Mouse (Mus musculus): ENCODE data around the gene Mcu.
A peak's percentile ranks its signal among the peaks of the same experiment; 100 is the strongest.

Mcu gene

GRCm38 (mm10) chr10:59616522-59616921 is at the start of gene Mcu:
Gene Mcu (minus strand): TSS chr10:59616692.
- peak; percentile 98 for DNase-seq (ENCODE audit: low read depth, low spot score)

DNA sequence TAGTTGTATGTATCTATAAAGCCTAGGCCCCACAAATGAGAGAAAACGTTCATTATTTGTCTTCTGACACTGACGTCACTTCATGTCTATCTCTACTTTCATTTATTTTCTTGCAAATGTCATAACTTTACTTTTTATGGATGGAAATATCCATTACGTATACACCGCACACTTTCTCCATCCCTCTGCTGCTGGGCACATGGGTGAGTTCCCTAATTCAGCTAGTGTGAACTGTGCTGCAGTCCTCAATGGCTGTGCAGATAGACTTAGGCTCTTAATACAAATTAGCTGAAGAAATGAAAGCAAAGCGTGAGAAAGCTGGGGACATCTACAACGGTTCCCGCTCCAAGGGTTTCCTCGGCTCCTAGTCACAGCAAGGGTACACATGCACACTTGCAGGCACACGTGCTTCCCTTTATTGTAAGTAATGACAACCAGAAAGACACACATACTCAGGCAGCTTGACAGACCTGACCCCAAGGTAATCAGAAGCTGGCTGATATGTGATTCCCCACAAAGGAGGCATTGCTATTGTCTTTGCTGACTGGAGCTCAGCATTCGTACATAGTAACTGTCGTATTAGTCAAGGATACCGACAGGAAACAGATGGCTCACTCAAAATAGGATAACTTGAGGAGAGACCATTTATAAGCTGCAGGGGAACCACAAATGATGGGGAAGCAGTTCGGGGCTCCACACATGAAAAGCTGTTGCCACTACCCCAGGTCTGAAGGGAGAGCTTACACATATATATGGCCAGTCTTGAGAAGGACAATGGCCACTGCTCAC is 49.2 kb upstream of the Mcu start:
- DNase-seq (ENCODE audit: low read depth, low spot score), result peak; percentile 56

DNA sequence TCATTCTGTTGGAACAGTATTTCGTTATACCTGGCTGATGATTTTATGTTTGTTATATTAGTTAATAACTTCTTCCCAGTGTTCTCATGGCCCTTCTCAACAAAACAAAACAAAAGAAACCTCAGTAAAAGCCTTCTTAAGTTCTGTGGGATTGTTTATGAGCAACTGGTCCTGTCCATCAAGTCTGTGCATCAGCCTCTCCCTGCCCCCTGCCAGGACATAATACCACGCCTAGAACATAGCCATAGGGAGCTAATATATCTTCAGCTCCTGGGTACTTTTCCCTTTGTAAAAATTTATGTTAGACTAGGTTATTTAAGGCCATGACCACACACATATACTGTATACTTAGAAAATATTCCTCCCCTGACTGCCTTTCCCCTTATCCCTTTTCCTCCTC is 48.3 kb upstream of the Mcu start:
- no peak for DNase-seq (ENCODE audit: low read depth, low spot score)

- no peak for DNase-seq (ENCODE audit: low read depth, low spot score)
Measured at GRCm38 (mm10) chr10:59656799-59657198, 40.3 kb upstream of the Mcu start.

DNA sequence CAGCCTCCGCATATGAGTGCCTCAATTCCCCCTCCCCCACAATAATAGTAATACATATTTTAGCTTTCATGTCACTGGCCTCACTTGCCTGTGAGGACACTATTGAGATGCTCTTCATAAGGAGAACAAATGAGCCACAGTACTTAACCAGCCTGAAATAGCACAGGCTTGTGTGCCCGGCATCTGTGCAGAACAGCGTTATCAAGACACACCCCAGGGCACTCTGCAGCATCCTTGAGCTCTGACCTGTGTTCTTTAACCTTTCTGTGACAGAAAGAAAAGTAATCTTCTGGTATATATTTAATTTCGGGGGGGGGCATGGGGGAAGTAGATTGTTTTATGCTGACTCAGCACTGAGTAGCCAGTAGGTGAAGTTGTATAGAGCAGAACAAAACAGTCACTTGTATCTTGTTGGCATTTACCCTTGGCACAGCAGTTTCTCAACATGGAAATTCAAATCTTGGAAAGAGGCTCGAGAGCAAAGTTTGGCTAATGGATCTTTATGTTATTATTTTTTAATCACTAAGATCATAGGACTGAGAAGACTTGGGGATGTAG is 30.4 kb upstream of the Mcu start:
- DNase-seq (ENCODE audit: low read depth, low spot score), result no peak

GRCm38 (mm10) chr10:59645153-59645552 is 28.7 kb upstream of the Mcu start:
- no peak for DNase-seq (ENCODE audit: low read depth, low spot score)

DNA sequence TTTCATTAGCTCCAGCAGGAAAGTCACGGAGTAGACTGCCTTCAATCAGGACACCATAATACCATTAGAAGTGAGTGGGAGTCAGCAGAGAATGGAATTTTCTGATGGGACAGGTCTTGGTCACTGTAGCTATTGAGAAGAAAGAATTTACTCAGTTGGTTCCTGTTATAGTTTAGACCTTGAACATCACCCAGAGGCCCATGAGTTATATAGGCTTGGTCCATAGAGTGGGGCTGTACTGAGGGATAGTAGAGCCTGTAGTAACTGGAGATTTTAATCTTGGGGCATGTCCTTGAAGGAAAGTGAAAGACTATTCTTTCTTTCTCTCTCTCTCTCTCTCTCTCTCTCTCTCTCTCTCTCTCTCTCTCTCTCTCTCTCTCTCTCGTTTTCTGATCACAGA is 28.2 kb upstream of the Mcu start:
- no peak for DNase-seq (ENCODE audit: low read depth, low spot score)

GRCm38 (mm10) chr10:59643645-59644044 is 27.2 kb upstream of the Mcu start:
- no peak for DNase-seq (ENCODE audit: low read depth, low spot score)

DNA sequence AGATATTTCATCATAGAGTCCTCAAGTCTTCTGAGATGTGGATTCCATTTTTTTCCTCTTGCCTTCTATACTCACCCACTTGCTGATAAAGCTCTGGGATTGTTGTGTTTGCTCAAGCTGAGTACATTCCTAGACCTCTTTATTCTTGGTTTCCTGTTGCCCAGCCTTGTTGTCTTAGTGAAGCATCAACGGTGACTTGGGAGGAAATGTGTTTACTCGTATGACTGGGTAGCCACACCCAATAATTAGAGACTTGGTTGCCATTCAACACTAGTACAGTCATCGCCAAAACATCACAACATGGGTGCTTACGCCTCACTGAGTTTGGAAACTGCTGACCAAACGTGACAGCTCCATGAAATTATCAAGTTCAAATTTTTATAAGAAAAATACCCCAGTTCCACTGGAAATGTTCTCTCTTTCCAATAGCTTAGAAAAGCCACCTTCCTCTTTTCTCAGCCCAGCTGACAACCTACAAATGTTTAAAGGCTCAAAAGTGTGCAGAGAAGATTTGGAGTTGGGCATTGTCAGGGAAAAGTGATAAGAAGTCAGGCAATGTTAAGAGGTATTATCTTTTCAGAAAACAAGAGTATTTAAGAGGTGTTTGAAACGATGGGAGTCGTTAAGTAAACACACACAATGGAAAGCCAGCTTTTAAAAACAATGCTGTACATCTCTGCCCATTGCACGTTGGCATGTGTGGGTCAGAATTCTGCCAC is 26.3 kb upstream of the Mcu start:
- peak; percentile 33 for DNase-seq (ENCODE audit: low read depth, low spot score)

- no peak for DNase-seq (ENCODE audit: low read depth, low spot score)
Measured at GRCm38 (mm10) chr10:59638576-59638975, 22.1 kb upstream of the Mcu start.

- DNase-seq (ENCODE audit: low read depth, low spot score), result no peak
Measured at GRCm38 (mm10) chr10:59637596-59638124, 21.2 kb upstream of the Mcu start.

- DNase-seq (ENCODE audit: low read depth, low spot score), result no peak
Measured at GRCm38 (mm10) chr10:59636751-59637533, 20.4 kb upstream of the Mcu start.

GRCm38 (mm10) chr10:59636048-59636447 is 19.6 kb upstream of the Mcu start:
- no peak for DNase-seq (ENCODE audit: low read depth, low spot score)

GRCm38 (mm10) chr10:59629506-59629782 is 13.0 kb upstream of the Mcu start:
- no peak for DNase-seq (ENCODE audit: low read depth, low spot score)

DNA sequence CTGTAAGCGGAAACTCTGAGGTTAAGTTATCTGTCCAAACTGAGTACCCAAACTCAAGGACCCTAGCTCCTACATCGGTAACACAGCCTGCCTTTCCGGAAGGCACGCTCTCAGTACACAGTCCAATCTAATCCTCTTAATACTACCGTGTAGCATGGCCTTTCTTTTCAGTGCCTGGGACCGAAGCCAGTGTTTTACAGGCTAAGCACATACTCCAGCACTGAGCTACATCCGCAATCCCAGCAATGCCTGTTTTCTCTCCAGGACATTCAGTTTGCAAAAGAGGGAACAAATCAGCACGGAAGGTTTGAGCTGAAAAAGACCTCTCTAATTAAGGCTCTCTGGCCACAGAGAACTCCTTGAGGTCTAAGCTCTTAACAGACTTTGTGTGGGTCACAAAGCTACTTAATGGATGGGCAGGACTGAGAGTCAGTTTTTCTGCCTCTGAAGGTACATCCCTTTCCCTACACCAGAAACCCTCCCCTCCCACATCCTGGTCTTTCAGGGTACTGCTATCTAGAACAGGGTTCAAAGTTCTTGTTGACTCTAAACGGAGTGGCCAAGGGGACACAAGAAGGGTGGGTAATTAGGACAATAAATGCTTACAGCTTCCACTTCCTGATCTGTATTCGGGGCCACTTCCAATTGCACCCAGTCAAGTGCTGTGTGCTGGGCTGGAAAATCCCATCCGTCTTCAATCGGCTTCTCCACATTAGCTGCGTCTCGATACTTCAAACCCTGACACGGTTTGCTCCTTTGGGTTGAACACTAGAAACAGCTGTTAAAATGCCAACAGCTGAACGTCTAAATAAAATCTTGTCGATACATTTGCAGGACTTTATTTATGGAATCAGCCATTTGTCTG is 12.4 kb upstream of the Mcu start:
- no peak for DNase-seq (ENCODE audit: low read depth, low spot score)

DNA sequence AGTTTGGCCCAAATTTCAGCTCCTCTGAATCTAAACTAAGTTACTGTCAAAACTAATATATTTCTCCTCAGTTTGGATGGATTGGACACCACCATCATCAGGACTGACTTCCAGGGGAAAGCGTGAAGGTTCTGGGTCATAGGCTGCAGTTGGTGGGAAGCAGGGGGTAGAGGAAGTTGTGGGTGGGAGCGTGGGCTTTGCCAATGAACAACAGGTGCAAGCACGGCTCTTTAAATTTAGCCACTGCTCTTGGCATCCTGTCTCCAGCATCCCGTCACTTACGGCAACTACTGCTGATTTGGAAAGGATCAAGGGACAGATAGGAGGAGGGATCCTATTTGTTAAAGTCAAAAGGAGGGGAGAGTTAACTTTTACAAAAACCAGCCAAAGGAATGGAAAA is 7.0 kb upstream of the Mcu start:
- DNase-seq (ENCODE audit: low read depth, low spot score), result peak; percentile 73

- DNase-seq (ENCODE audit: low read depth, low spot score), result no peak
Measured at GRCm38 (mm10) chr10:59621355-59621754, 4.9 kb upstream of the Mcu start.

DNA sequence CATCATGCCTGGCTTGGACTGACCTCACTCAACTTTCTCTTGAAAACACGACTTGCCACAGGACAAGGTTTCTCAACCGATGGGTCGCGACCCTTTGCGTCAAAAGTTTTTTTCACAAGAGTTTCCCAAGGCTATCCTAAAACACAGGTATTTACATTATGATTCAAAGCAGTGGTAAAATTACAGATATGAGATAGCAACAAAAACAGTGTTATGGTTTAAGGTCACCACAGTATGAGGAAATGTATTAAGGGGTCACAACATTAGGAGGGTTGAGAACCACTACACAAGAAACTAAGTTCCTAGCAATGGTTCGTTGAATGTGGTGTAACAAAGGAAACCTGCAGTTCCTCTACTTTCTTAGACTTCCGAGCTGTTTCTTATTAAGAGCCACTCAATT is 1.3 kb upstream of the Mcu start:
- DNase-seq (ENCODE audit: low read depth, low spot score), result no peak

DNA sequence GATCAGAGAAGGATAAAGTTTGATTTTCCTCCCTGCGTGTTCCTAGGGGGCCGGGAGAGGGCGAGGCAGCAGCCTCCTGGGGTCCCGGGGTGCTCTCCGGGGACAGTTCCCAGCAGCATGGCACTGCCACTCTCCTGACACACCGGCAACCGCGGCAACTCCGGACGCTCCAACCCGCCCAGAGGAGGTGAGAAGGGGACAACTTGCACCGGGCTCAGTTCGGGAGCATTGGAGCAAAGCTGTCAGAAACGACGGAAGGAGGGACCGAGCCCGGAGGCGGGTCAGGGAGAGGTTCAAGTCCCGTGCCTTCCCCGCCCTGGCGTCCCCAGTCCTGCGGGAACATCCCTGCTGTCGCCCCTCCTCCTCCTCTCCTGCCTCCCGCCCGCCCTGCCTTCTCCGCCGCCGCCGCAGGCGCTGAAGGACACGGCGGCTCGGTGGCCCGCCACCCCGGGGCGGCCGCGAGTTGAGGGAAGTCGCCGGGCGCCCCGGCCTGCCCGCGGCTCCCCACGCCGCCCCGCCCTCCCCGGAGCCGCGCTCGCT is 441 bp downstream of the Mcu start, which contains the start of gene Gm10322:
Gm10322 (plus strand) TSS at position 83 of the 540 bp plus-strand sequence.
- peak; percentile 72 for DNase-seq (ENCODE audit: low read depth, low spot score)

- DNase-seq (ENCODE audit: low read depth, low spot score), result peak; percentile 49
Measured at GRCm38 (mm10) chr10:59615411-59615810, 1.1 kb downstream of the Mcu start.

- DNase-seq (ENCODE audit: low read depth, low spot score), result peak; percentile 89
Measured at GRCm38 (mm10) chr10:59614141-59614540, 2.4 kb downstream of the Mcu start.

All from brain, adult 2 months (tissue).